Mouse (Mus musculus): ENCODE results near the gene Srsf1.

- TF ChIP-seq USF1 (IDR thresholded peaks at IDR 0.05; ENCODE audit: low read depth) (no peak), CTCF (IDR thresholded peaks at IDR 0.05; ENCODE audit: control insufficient read depth, insufficient read depth, insufficient read length) (no peak)
Measured at GRCm38 (mm10) chr11:88012621-88013244, 34.4 kb upstream of the Srsf1 start.

All from C2C12 (cell line).